Mouse (Mus musculus) hindbrain, embryonic 11.5 days (tissue): ENCODE data around the gene Slc16a11. TPM values are rescaled to one million over a fixed set of nuclear protein-coding genes. Genes with fewer than 3 reads are reported as not detected.

Source experiments
- ATAC-seq: fragments of 200-750 bp; cut with Nextera tagmentation; 2 replicates; pipeline ENCODE4 v1.8.0; 2017; ENCODE audit warnings: mild to moderate bottlenecking, moderate TSS enrichment, moderate library complexity; ENCODE audit not compliant: low FRiP score
- DNase-seq: peaks from one replicate; pipeline ENCODE4 v3.0.0-alpha.2; 2015; ENCODE audit warnings: low spot score
- H3K27ac ChIP-seq: fragments of 300-500 bp; sonication (generic); 2 replicates; pipeline ENCODE4 v1.5.1; 2014; ENCODE audit warnings: mild to moderate bottlenecking, low read depth, low read length
- H3K27me3 ChIP-seq: fragments of 300-500 bp; sonication (generic); 2 replicates; pipeline ENCODE4 v1.6.1; 2014; ENCODE audit warnings: mild to moderate bottlenecking, low read length, moderate library complexity, mixed read lengths; ENCODE audit not compliant: control insufficient read depth, insufficient read depth
- H3K36me3 ChIP-seq: fragments of 300-500 bp; sonication (generic); 2 replicates; pipeline ENCODE4 v1.6.1; 2014; ENCODE audit warnings: mild to moderate bottlenecking, low read length, moderate library complexity, mixed read lengths; ENCODE audit not compliant: control insufficient read depth, insufficient read depth
- H3K4me1 ChIP-seq: fragments of 300-500 bp; sonication (generic); replicated peaks from 2 replicates; pipeline ENCODE4 v1.6.1; 2014; ENCODE audit warnings: low read length, mixed read lengths; ENCODE audit not compliant: control insufficient read depth, insufficient read depth
- H3K4me2 ChIP-seq: fragments of 300-500 bp; sonication (generic); replicated peaks from 2 replicates; pipeline ENCODE4 v1.6.1; 2014; ENCODE audit warnings: mild to moderate bottlenecking, low read depth, low read length
- H3K4me3 ChIP-seq: fragments of 300-500 bp; sonication (generic); 2 replicates; pipeline ENCODE4 v1.5.1; 2014; ENCODE audit warnings: low read depth, low read length
- H3K9ac ChIP-seq: fragments of 300-500 bp; sonication (generic); 2 replicates; pipeline ENCODE4 v1.6.1; 2014; ENCODE audit warnings: low read depth, low read length
- H3K9me3 ChIP-seq: fragments of 300-500 bp; sonication (generic); 2 replicates; pipeline ENCODE4 v1.6.1; 2016; ENCODE audit warnings: low read length; ENCODE audit not compliant: control insufficient read depth
- WGBS: fragments of 180-500 bp; shearing (Covaris S2); extraction: QIAGEN DNeasy Blood & Tissue Kit; methylation state at CpG from one replicate; pipeline ENCODE4 v1.1.7; 2014; 5-methylcytosine and 5-hydroxymethylcytosine counted together
- polyA plus RNA-seq: library from polyadenylated mRNA; unstranded; fragments of >200 nt; fragmentation: Nextera tagmentation; extraction: Ambion mirVana; gene quantifications from 2 replicates; pipeline ENCODE4 v1.2.1, GENCODE M21; 2014

Gene Slc16a11
- polyA plus RNA-seq, 1 experiment from 2014 or later, result 0.51 TPM

GRCm38 (mm10) chr11:70247136-70247845, 34.7 kb downstream of the Slc16a11 start:
- 47% methylated on average over 9 of the region's 9 CpGs for WGBS
- no peak for ATAC-seq
- DNase-seq, result peak; percentile 82

DNA sequence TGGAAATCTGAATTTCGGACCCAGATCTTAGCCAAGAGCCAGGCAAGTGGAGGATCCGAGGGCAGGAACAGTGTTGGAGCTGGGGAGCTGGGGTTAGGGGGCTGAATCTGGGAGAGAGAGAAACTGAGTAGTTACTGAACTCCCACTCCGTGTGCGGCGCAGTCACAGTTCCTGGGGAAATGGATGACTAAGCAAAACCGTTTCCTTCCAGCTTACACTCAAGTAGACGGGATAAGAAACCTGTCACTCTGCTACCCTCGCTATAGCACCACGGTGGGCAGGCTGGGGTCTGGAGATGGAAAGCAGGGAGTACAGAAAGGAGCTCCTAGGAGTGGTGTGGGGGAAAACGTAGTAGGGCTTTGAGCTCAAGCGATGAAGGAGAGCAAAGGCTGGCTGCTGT, 37.6 kb downstream of the Slc16a11 start:
- DNase-seq, result no peak
- no peak overlapping the region for H3K4me3 ChIP-seq
- H3K27ac ChIP-seq, result no peak overlapping the region
- H3K36me3 ChIP-seq, result no peaks in the 10 kb centered on the region
- no peak overlapping the region for H3K4me2 ChIP-seq
- H3K9me3 ChIP-seq, result no peaks in the 10 kb centered on the region
- H3K27me3 ChIP-seq, result peaks cover 30% of the 10 kb centered on the region
- WGBS, result 76% methylated on average over 11 of the region's 11 CpGs
- no peak for ATAC-seq
- no peaks in the 10 kb centered on the region; the same call in 1 of the 2 replicates for H3K4me1 ChIP-seq
- H3K9ac ChIP-seq, result no peak overlapping the region

More at GRCm38 (mm10) chr11:70247136-70247845, 34.7 kb downstream of the Slc16a11 start:
- Histone ChIP-seq H3K4me1 (no peaks in the 10 kb centered on the region), H3K27me3 (peaks cover 2% of the 10 kb centered on the region), H3K4me2 (no peak overlapping the region), H3K9me3 (no peaks in the 10 kb centered on the region), H3K36me3 (no peaks in the 10 kb centered on the region), H3K9ac (no peak overlapping the region), H3K4me3 (no peak overlapping the region), H3K27ac (no peak overlapping the region)

GRCm38 (mm10) chr11:70251853-70252252, 39.3 kb downstream of the Slc16a11 start:
- Histone ChIP-seq H3K4me1 (no peaks in the 10 kb centered on the region; the same call in 1 of the 2 replicates), H3K27ac (no peak overlapping the region), H3K4me2 (no peak overlapping the region), H3K27me3 (peaks cover 34% of the 10 kb centered on the region), H3K9ac (no peak overlapping the region), H3K9me3 (no peaks in the 10 kb centered on the region), H3K36me3 (no peaks in the 10 kb centered on the region), H3K4me3 (no peak overlapping the region)
- 84% methylated on average over 8 of the region's 8 CpGs for WGBS
- no peak for ATAC-seq
- no peak for DNase-seq

GRCm38 (mm10) chr11:70254337-70254736, 41.8 kb downstream of the Slc16a11 start:
- H3K27ac ChIP-seq, result no peak overlapping the region
- H3K4me1 ChIP-seq, result no peaks in the 10 kb centered on the region; the same call in 1 of the 2 replicates
- no peaks in the 10 kb centered on the region for H3K9me3 ChIP-seq
- peak overlapping the region; percentile 42; the same call in 1 of the 2 replicates for H3K4me2 ChIP-seq
- ATAC-seq (no peak), DNase-seq (no peak)
- 5% methylated on average over 18 of the region's 18 CpGs for WGBS
- H3K4me3 ChIP-seq, result peak overlapping the region; percentile 19; the same call in 1 of the 2 replicates
- peaks cover 34% of the 10 kb centered on the region for H3K27me3 ChIP-seq
- no peak overlapping the region for H3K9ac ChIP-seq
- H3K36me3 ChIP-seq, result no peaks in the 10 kb centered on the region

DNA sequence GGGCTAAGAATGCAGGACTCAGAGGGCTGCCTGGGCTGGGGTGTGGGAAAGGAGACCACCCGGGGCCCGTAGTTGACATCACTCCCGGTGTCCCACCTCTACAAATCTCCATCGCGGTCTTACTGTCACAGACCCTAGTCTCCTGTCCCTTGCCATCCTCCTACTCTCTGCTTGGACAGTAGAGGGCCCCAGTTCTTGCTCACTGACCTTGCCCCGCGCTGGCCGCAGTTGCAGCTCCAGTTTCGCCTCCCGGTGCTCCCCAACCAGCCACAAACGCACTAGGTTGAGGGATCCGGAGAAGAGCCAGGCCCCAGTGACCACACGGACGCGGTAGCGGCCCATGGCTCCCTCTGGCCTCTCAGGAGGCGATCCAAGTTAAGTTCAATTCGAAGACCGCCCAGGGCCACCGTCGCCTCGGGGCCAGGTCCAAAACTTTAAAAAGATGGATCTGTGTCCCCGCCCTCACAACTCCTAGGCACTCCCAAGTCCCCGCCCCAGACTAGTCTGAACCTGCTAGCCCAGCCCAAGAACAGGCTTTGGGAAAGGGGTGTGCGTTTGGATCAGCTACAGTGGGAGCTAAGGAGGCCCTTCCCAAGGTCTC, 42.5 kb downstream of the Slc16a11 start, which contains the start of gene Alox12:
Alox12 (minus strand) TSS at position 423 of the 601 bp plus-strand sequence.
- H3K9me3 ChIP-seq, result no peaks in the 10 kb centered on the region
- H3K4me1 ChIP-seq, result no peaks in the 10 kb centered on the region; the same call in 1 of the 2 replicates
- peak within 1 kb of the TSS; percentile 19 for H3K4me3 ChIP-seq
- peak; percentile 41 for DNase-seq
- no peak for ATAC-seq
- H3K36me3 ChIP-seq, result no peaks in the 10 kb centered on the region
- peak within 1 kb of the TSS; percentile 42 for H3K4me2 ChIP-seq
- H3K9ac ChIP-seq, result 0 out of 2 replicates have a peak within 1 kb of the TSS, but pooled peaks have one; percentile 31
- 1% methylated on average over 25 of the region's 25 CpGs for WGBS
- peaks cover 34% of the 10 kb centered on the region for H3K27me3 ChIP-seq
- no peak within 1 kb of the TSS for H3K27ac ChIP-seq

GRCm38 (mm10) chr11:70259035-70259434, 46.5 kb downstream of the Slc16a11 start:
- Histone ChIP-seq H3K4me3 (no peak overlapping the region), H3K27me3 (peaks cover 16% of the 10 kb centered on the region), H3K4me2 (no peak overlapping the region), H3K4me1 (no peaks in the 10 kb centered on the region; the same call in 1 of the 2 replicates), H3K36me3 (no peaks in the 10 kb centered on the region), H3K9me3 (no peaks in the 10 kb centered on the region), H3K27ac (no peak overlapping the region), H3K9ac (no peak overlapping the region)
- WGBS, result 91% methylated on average over 4 of the region's 4 CpGs
- DNase-seq, result no peak
- no peak for ATAC-seq

- Histone ChIP-seq H3K4me3 (no peak overlapping the region), H3K9me3 (no peaks in the 10 kb centered on the region), H3K36me3 (no peaks in the 10 kb centered on the region), H3K4me1 (no peaks in the 10 kb centered on the region), H3K9ac (no peak overlapping the region), H3K4me2 (no peak overlapping the region), H3K27ac (no peak overlapping the region), H3K27me3 (no peaks in the 10 kb centered on the region)
- 53% methylated on average over 3 of the region's 3 CpGs for WGBS
- DNase-seq, result no peak
- ATAC-seq, result no peak
These were observed 52.7 kb downstream of the Slc16a11 start for GRCm38 (mm10) chr11:70265252-70265651.

GRCm38 (mm10) chr11:70265819-70266218, 53.3 kb downstream of the Slc16a11 start:
- Histone ChIP-seq H3K27me3 (no peaks in the 10 kb centered on the region), H3K9me3 (no peaks in the 10 kb centered on the region), H3K9ac (no peak overlapping the region), H3K4me3 (no peak overlapping the region), H3K4me1 (no peaks in the 10 kb centered on the region), H3K36me3 (no peaks in the 10 kb centered on the region), H3K27ac (no peak overlapping the region), H3K4me2 (no peak overlapping the region)
- DNase-seq (no peak), ATAC-seq (no peak)
- 76% methylated on average over 4 of the region's 4 CpGs for WGBS
